ENCODE assay signal across 8 mouse cellular contexts in genomic region chr4:106560213-106560845, GRCm38 (mm10). TPM values are rescaled to one million over a fixed set of nuclear protein-coding genes. Genes with fewer than 3 reads are reported as not detected.
DNase-seq lines count a peak whose midpoint lies in the region; ATAC-seq and TF ChIP-seq lines count a peak whose summit lies in the region.
"Had no signal": no experiment of that assay in that cellular context is flagged by ENCODE, and none has a peak within 500 bp of the region (broad histone marks: within the 10 kb centered on the region; RNA-seq: fewer than 3 reads in every experiment).

No protein-coding gene starts in this region.

- H3K4me3 ChIP-seq in testis, adult 2 months (ENCODE audit: control insufficient read depth, low read depth, low read length), result peak overlapping the region; percentile 94
- H3K4me3 ChIP-seq in embryonic facial prominence, embryonic 11.5 days (ENCODE audit: low read depth, low read length), result peak overlapping the region; percentile 90
- H3K4me3 ChIP-seq in intestine, embryonic 14.5 days (ENCODE audit: low read depth, low read length), result peak overlapping the region; percentile 90
- H3K4me3 ChIP-seq in liver, postnatal 0 days (ENCODE audit: low read depth, low read length), result peak overlapping the region; percentile 85

- no peak for ATAC-seq in embryonic facial prominence, embryonic 11.5 days (replicated peaks; ENCODE audit: insufficient number of reproducible peaks, low FRiP score, low TSS enrichment, low read depth)
- ATAC-seq in intestine, embryonic 14.5 days (replicated peaks; ENCODE audit: low FRiP score, low TSS enrichment, low read depth), result peak; percentile 80
- peak; percentile 71 for ATAC-seq in liver, postnatal 0 days

- no peak for TF ChIP-seq CTCF in testis, adult 2 months (IDR thresholded peaks at IDR 0.05; ENCODE audit: control insufficient read depth, insufficient read depth, insufficient replicate concordance, low read depth, low read length)
- TF ChIP-seq CTCF in liver, postnatal 0 days (IDR thresholded peaks at IDR 0.05; ENCODE audit: low read depth), result no peak

- WGBS in embryonic facial prominence, embryonic 11.5 days, result 1% methylated on average over 20 of the region's 20 CpGs
- WGBS in intestine, embryonic 14.5 days, result under 1% methylated on average over 20 of the region's 20 CpGs
- 4% methylated on average over 19 of the region's 20 CpGs for WGBS in liver, postnatal 0 days (ENCODE audit: insufficient replicate concordance)

- H3K4me2 ChIP-seq in embryonic facial prominence, embryonic 11.5 days (ENCODE audit: low read depth, low read length), result peak overlapping the region; percentile 90
- H3K4me2 ChIP-seq in intestine, embryonic 14.5 days (ENCODE audit: low read length), result peak overlapping the region; percentile 55
- H3K4me2 ChIP-seq in liver, postnatal 0 days (ENCODE audit: low read depth, low read length), result peak overlapping the region; percentile 98

- no peaks in the 10 kb centered on the region for H3K27me3 ChIP-seq in testis, adult 2 months (ENCODE audit: control insufficient read depth, insufficient read depth, low read length)
- no peaks in the 10 kb centered on the region for H3K27me3 ChIP-seq in embryonic facial prominence, embryonic 11.5 days (ENCODE audit: control insufficient read depth, insufficient read depth, low read length)
- no peaks in the 10 kb centered on the region for H3K27me3 ChIP-seq in intestine, embryonic 14.5 days (replicated peaks; ENCODE audit: control insufficient read depth, insufficient read depth, low read length)
- 0 out of 2 replicates have a peak, but pooled peaks cover 3% of the 10 kb centered on the region for H3K27me3 ChIP-seq in liver, postnatal 0 days (ENCODE audit: insufficient read depth, low read length)

- no peak for DNase-seq in testis, postnatal 10 days (ENCODE audit: low spot score)
- DNase-seq in embryonic facial prominence, embryonic 11.5 days (ENCODE audit: low spot score), result no peak
- peak; percentile 88 for DNase-seq in intestine, embryonic 14.5 days (ENCODE audit: low spot score)
- no peak for DNase-seq in liver, postnatal 0 days
- no peak for DNase-seq in urinary bladder, adult 18-20 months (ENCODE audit: low spot score in 2 of 2)
- no peak for DNase-seq in gastrocnemius, postnatal 10 days

- H3K27ac ChIP-seq in testis, adult 2 months (ENCODE audit: control insufficient read depth, insufficient read depth, low read depth, low read length), result peak overlapping the region; percentile 15
- peak overlapping the region; percentile 59 for H3K27ac ChIP-seq in embryonic facial prominence, embryonic 11.5 days (replicated peaks; ENCODE audit: low read depth, low read length)
- H3K27ac ChIP-seq in intestine, embryonic 14.5 days (ENCODE audit: low read depth), result peak overlapping the region; percentile 76
- H3K27ac ChIP-seq in liver, postnatal 0 days (ENCODE audit: low read depth), result peak overlapping the region; percentile 95

- no peak for TF ChIP-seq POLR2A in testis, adult 2 months (IDR thresholded peaks at IDR 0.05; ENCODE audit: control insufficient read depth, low read depth, low read length)

- peak; percentile 39; the same call in 1 of the 2 replicates for TF ChIP-seq EP300 in liver, postnatal 0 days (IDR thresholded peaks at IDR 0.05; ENCODE audit: low read depth)

- no peaks in the 10 kb centered on the region for H3K9me3 ChIP-seq in embryonic facial prominence, embryonic 11.5 days (replicated peaks; ENCODE audit: control insufficient read depth, low read length)
- H3K9me3 ChIP-seq in intestine, embryonic 14.5 days (ENCODE audit: control insufficient read depth, low read length), result no peaks in the 10 kb centered on the region
- H3K9me3 ChIP-seq in liver, postnatal 0 days (ENCODE audit: low read length), result no peaks in the 10 kb centered on the region

- H3K9ac ChIP-seq in embryonic facial prominence, embryonic 11.5 days (replicated peaks; ENCODE audit: low read length), result peak overlapping the region; percentile 44
- peak overlapping the region; percentile 2; the same call in 1 of the 2 replicates for H3K9ac ChIP-seq in intestine, embryonic 14.5 days (ENCODE audit: low read length)
- H3K9ac ChIP-seq in liver, postnatal 0 days (replicated peaks), result peak overlapping the region; percentile 83

- H3K36me3 ChIP-seq in testis, adult 2 months (ENCODE audit: control insufficient read depth, insufficient read depth, low read length), result no peaks in the 10 kb centered on the region
- H3K36me3 ChIP-seq in embryonic facial prominence, embryonic 11.5 days (replicated peaks; ENCODE audit: control insufficient read depth, insufficient read depth, low read depth, low read length), result 0 out of 2 replicates have a peak, but pooled peaks cover 2% of the 10 kb centered on the region
- peaks cover 12% of the 10 kb centered on the region for H3K36me3 ChIP-seq in intestine, embryonic 14.5 days (ENCODE audit: control insufficient read depth, insufficient read depth, low read length)
- peaks cover 9% of the 10 kb centered on the region; the same call in 1 of the 2 replicates for H3K36me3 ChIP-seq in liver, postnatal 0 days (replicated peaks; ENCODE audit: insufficient read depth, low read length)

- peaks cover 13% of the 10 kb centered on the region for H3K4me1 ChIP-seq in testis, adult 2 months (ENCODE audit: control insufficient read depth, insufficient read depth, low read length)
- H3K4me1 ChIP-seq in embryonic facial prominence, embryonic 11.5 days (ENCODE audit: control insufficient read depth, insufficient read depth, low read length), result peaks cover 7% of the 10 kb centered on the region
- peaks cover 31% of the 10 kb centered on the region for H3K4me1 ChIP-seq in intestine, embryonic 14.5 days (replicated peaks; ENCODE audit: control insufficient read depth, insufficient read depth, low read length)
- H3K4me1 ChIP-seq in liver, postnatal 0 days (ENCODE audit: insufficient read depth), result peaks cover 9% of the 10 kb centered on the region

RNA-seq across cellular contexts. Expression of gene Dhcr24, which starts 0.5 kb away (rescaled TPM):
- 24.0 and 28.3 TPM in 2 replicates for polyA plus RNA-seq in testis, adult 2 months (2012; rRNA removed)
- polyA plus RNA-seq in embryonic facial prominence, embryonic 11.5 days (2014; fragmentation: Nextera tagmentation; extraction: Ambion mirVana), result 21.8 and 22.2 TPM in 2 replicates
- polyA plus RNA-seq in intestine, embryonic 14.5 days (2014; fragmentation: Nextera tagmentation; extraction: Ambion mirVana), result 30.4 and 38.2 TPM in 2 replicates
- polyA plus RNA-seq in liver, postnatal 0 days (2015; fragmentation: Nextera tagmentation; extraction: Ambion mirVana), result 13.6 and 17.1 TPM in 2 replicates
- 10 to 100 TPM; 15.1 to 16.9 TPM for total RNA-seq in gastrocnemius, postnatal 10 days (2021)

RNA-seq across cellular contexts. Expression of gene Lexm, which starts 56.7 kb away (rescaled TPM):
- polyA plus RNA-seq in testis, adult 2 months (2012; rRNA removed), result 54.3 and 56.3 TPM in 2 replicates
- polyA plus RNA-seq in embryonic facial prominence, embryonic 11.5 days (2014; fragmentation: Nextera tagmentation; extraction: Ambion mirVana), result 0.48 TPM in 1 of 2 replicates, not detected in the other
- polyA plus RNA-seq in intestine, embryonic 14.5 days (2014; fragmentation: Nextera tagmentation; extraction: Ambion mirVana), result 0.39 TPM in 1 of 2 replicates, not detected in the other
- not detected in 2 replicates for polyA plus RNA-seq in liver, postnatal 0 days (2015; fragmentation: Nextera tagmentation; extraction: Ambion mirVana)
- total RNA-seq in gastrocnemius, postnatal 10 days (2021), result not detected
- total RNA-seq: heart, postnatal 10 days had no signal

Comparison
In these comparisons a context has a peak if more than half of its experiments do, and no peak if none do; other contexts are left out.
1. H3K27ac ChIP-seq: peak in every context shown above with its lines; median percentile 95 in liver, postnatal 0 days; 76 in intestine, embryonic 14.5 days; 59 in embryonic facial prominence, embryonic 11.5 days; 15 in testis, adult 2 months.
2. H3K9ac ChIP-seq: peak in every context shown above with its lines; median percentile 83 in liver, postnatal 0 days; 44 in embryonic facial prominence, embryonic 11.5 days; 2 in intestine, embryonic 14.5 days.
3. RNA of gene Lexm, which starts 56.7 kb away (polyA plus RNA-seq): 54.3 to 56.3 TPM in testis, adult 2 months; 0.48 TPM in embryonic facial prominence, embryonic 11.5 days, 0.39 TPM in intestine, embryonic 14.5 days and not detected in liver, postnatal 0 days; every median in the first group is over 10 times any median in the second.
4. Peak in every context shown above with its lines, with median percentiles within 50 percentile points of each other: H3K4me3 ChIP-seq and H3K4me2 ChIP-seq.